Mouse (Mus musculus): ENCODE results near the gene Atp6v0a1. TPM values are rescaled to one million over a fixed set of nuclear protein-coding genes. Genes with fewer than 3 reads are reported as not detected.

The Atp6v0a1 gene
- total and polyA plus RNA-seq, 3 experiments = 14.1 to 63.4 (median 36.1) TPM

- Histone ChIP-seq H3K27ac (ENCODE audit: insufficient read depth, low read depth) (peak within 1 kb of the TSS; percentile 97), H3K9me3 (replicated peaks; ENCODE audit: low read length) (no peaks in the 10 kb centered on the region), H3K36me3 (replicated peaks in 1 of 2; ENCODE audit: control insufficient read depth in 1 of 2, insufficient read depth in 1 of 2, low read length in 1 of 2) (peaks cover 67 to 75% of the 10 kb centered on the region in 2 experiments), H3K9ac (ENCODE audit: insufficient read depth, low read depth) (peak within 1 kb of the TSS; percentile 93), H3K27me3 (replicated peaks) (no peaks in the 10 kb centered on the region), H3K4me3 (replicated peaks in 1 of 3; ENCODE audit: low read depth in 2 of 3, low read length in 2 of 3, poor library complexity in 1 of 3) (peak within 1 kb of the TSS; percentile 68 to 88 (median 80)), H3K4me1 (ENCODE audit: control insufficient read depth in 1 of 2, insufficient read depth in 2 of 2) (peaks cover 13 to 52% of the 10 kb centered on the region in 2 experiments), H3K4me2 (ENCODE audit: insufficient read depth, low read depth, poor library complexity, severe bottlenecking) (peak within 1 kb of the TSS; percentile 92), H3K79me2 (replicated peaks; ENCODE audit: control insufficient read depth, extremely low read depth, insufficient read depth, poor library complexity, severe bottlenecking) (peaks cover 23% of the 10 kb centered on the region)
- TF ChIP-seq JUN (IDR thresholded peaks at IDR 0.05; ENCODE audit: insufficient read depth, low read depth, low read length) (peak; percentile 49), NRF1 (IDR thresholded peaks at IDR 0.05; ENCODE audit: low read depth, low read length) (peak; percentile 41; the same call in 1 of the 2 replicates), MAFK (IDR thresholded peaks at IDR 0.05; ENCODE audit: insufficient replicate concordance, low read length) (peak; percentile 84), ELF1 (IDR thresholded peaks at IDR 0.05; ENCODE audit: low read depth, low read length) (peak; percentile 97), ZNF384 (IDR thresholded peaks at IDR 0.05; ENCODE audit: low read depth, low read length) (peak; percentile 43; the same call in 1 of the 2 replicates), MAX (IDR thresholded peaks at IDR 0.05; ENCODE audit: low read length) (peak; percentile 93), PAX5 (IDR thresholded peaks at IDR 0.05; ENCODE audit: low read length) (no peak), MXI1 (IDR thresholded peaks at IDR 0.05; ENCODE audit: low read depth, low read length) (peak; percentile 97), MYC (IDR thresholded peaks at IDR 0.05; ENCODE audit: low read depth, low read length) (0 out of 2 replicates have a peak, but pooled peaks have one; percentile 74), ZC3H11A (IDR thresholded peaks at IDR 0.05; ENCODE audit: low read depth, low read length) (no peak; the same call in 1 of the 2 replicates), ETS1 (conservative IDR thresholded peaks at IDR 0.05; ENCODE audit: low read depth, low read length) (peak; percentile 81), KAT2A (IDR thresholded peaks at IDR 0.05; ENCODE audit: insufficient replicate concordance, low read length) (peak; percentile 92; the same call in 1 of the 2 replicates), ZKSCAN1 (IDR thresholded peaks at IDR 0.05; ENCODE audit: borderline replicate concordance, low read depth, low read length) (peak; percentile 19; the same call in 1 of the 2 replicates), CHD1 (IDR thresholded peaks at IDR 0.05; ENCODE audit: low read depth, low read length) (no peak; the same call in 1 of the 2 replicates), RCOR1 (conservative IDR thresholded peaks at IDR 0.05; ENCODE audit: low read depth, low read length) (peak; percentile 90), SMC3 (IDR thresholded peaks at IDR 0.05; ENCODE audit: low read depth, low read length) (peak; percentile 86), NELFE (IDR thresholded peaks at IDR 0.05; ENCODE audit: low read depth, low read length) (peak; percentile 85), JUND (conservative IDR thresholded peaks at IDR 0.05; ENCODE audit: low read depth, low read length) (peak; percentile 74; the same call in 1 of the 2 replicates), USF2 (conservative IDR thresholded peaks at IDR 0.05; ENCODE audit: low read depth, low read length) (no peak), POLR2AphosphoS2 (IDR thresholded peaks at IDR 0.05; ENCODE audit: low read depth, low read length) (peak; percentile 99), IRF4 (IDR thresholded peaks at IDR 0.05; ENCODE audit: low read depth, low read length) (peak; percentile 96), USF1 (IDR thresholded peaks at IDR 0.05; ENCODE audit: low read depth, low read length) (0 out of 2 replicates have a peak, but pooled peaks have one; percentile 1), MAZ (IDR thresholded peaks at IDR 0.05; ENCODE audit: low read depth, low read length) (peak; percentile 87), MEF2A (IDR thresholded peaks at IDR 0.05; ENCODE audit: borderline replicate concordance, low read depth, low read length) (peak; percentile 98), TBP (conservative IDR thresholded peaks at IDR 0.05; ENCODE audit: low read depth, low read length) (peak; percentile 82), BHLHE40 (IDR thresholded peaks at IDR 0.05; ENCODE audit: low read depth, low read length) (peak; percentile 83), CTCF (conservative IDR thresholded peaks at IDR 0.05 in 1 of 2, IDR thresholded peaks at IDR 0.05 in 1 of 2; ENCODE audit: low read depth in 2 of 2, low read length in 2 of 2) (peak; percentile 80 to 96), POLR2A (IDR thresholded peaks at IDR 0.05; ENCODE audit: low read depth, low read length) (peak; percentile 90), HCFC1 (IDR thresholded peaks at IDR 0.05; ENCODE audit: low read depth, low read length) (peak; percentile 87), UBTF (IDR thresholded peaks at IDR 0.05; ENCODE audit: low read depth, low read length) (0 out of 2 replicates have a peak, but pooled peaks have one; percentile 40), TCF12 (IDR thresholded peaks at IDR 0.05; ENCODE audit: low read depth, low read length) (peak; percentile 100), RAD21 (IDR thresholded peaks at IDR 0.05; ENCODE audit: low read depth, low read length) (peak; percentile 84), SIN3A (IDR thresholded peaks at IDR 0.05; ENCODE audit: low read length) (peak; percentile 98), GABPA (IDR thresholded peaks at IDR 0.05; ENCODE audit: insufficient replicate concordance, low read depth, low read length) (no peak; the same call in 1 of the 2 replicates), CHD2 (IDR thresholded peaks at IDR 0.05; ENCODE audit: low read length) (peak; percentile 90), EP300 (IDR thresholded peaks at IDR 0.05; ENCODE audit: low read length) (peak; percentile 99), E2F4 (IDR thresholded peaks at IDR 0.05; ENCODE audit: insufficient replicate concordance, low read depth, low read length) (peak; percentile 98), ZMIZ1 (IDR thresholded peaks at IDR 0.05; ENCODE audit: low read depth, low read length) (peak; percentile 89)
- dilution Hi-C loops (cut with MboI; ENCODE audit: extremely low pct_ligation_motif_present, extremely low pct_unique_long_range_greater_than_20kb, low sequenced_read_pairs) = no loop called here
- in situ Hi-C loops (cut with MboI; ENCODE audit: low pct_ligation_motif_present, low pct_unique_long_range_greater_than_20kb, low sequenced_read_pairs) = no loop called here
- DNase-seq (ENCODE audit: extremely low read depth) = peak; percentile 99
Observed at GRCm38 (mm10) chr11:101095314-101096024, 86.2 kb downstream of the Atp6v0a1 start, which contains the start of gene Psmc3ip. Gene Psmc3ip, minus strand, starts transcription at chr11:101095436.

Measured in CH12.LX (cell line).